Mouse (Mus musculus): ENCODE data around the gene Fbn1. TPM values are rescaled to one million over a fixed set of nuclear protein-coding genes. Genes with fewer than 3 reads are reported as not detected.

Fbn1 gene
- total and polyA plus RNA-seq, 2 experiments from 2014 or later = 1.6 to 20.1 TPM

DNA sequence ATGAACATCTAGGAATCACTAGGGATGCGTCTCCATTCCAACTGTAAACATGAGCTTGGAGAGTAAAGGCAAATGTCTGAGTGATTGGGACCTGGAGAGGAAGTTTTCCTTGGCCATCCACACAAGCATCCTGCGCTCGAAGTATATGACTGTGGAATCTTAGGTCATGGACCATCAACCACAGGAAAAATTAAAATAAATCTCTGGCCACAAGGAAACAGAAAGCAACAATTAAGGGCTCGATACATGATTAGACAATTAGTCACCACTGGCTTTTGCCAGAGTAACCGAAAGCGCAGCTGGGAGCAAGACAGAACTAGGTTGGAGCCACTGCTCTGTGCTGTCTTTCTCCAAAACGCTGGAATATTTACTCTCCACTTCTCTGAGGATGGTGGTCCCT lies 32.8 kb upstream of the Fbn1 start:
- no peaks in the 10 kb centered on the region for H3K9me3 ChIP-seq (ENCODE audit: low read length)
- no peak overlapping the region for H3K4me2 ChIP-seq (ENCODE audit: low read depth, low read length, poor library complexity, severe bottlenecking)
- no peaks in the 10 kb centered on the region for H3K4me1 ChIP-seq (ENCODE audit: insufficient read depth, low read length)
- no peak overlapping the region for H3K9ac ChIP-seq (replicated peaks; ENCODE audit: low read length, poor library complexity, severe bottlenecking)
- H3K27me3 ChIP-seq (ENCODE audit: insufficient read depth, low read length) = no peaks in the 10 kb centered on the region
- no peak overlapping the region for H3K4me3 ChIP-seq (ENCODE audit: low read depth, low read length)
- ATAC-seq (ENCODE audit: low FRiP score) = no peak
- no peak for TF ChIP-seq CTCF (IDR thresholded peaks at IDR 0.05)
- WGBS = 86% methylated on average over 7 of the region's 7 CpGs
- no peaks in the 10 kb centered on the region for H3K36me3 ChIP-seq (ENCODE audit: insufficient read depth, low read length)
- no peak for DNase-seq (ENCODE audit: low spot score)
- no peak overlapping the region for H3K27ac ChIP-seq (ENCODE audit: low read depth, low read length)

DNA sequence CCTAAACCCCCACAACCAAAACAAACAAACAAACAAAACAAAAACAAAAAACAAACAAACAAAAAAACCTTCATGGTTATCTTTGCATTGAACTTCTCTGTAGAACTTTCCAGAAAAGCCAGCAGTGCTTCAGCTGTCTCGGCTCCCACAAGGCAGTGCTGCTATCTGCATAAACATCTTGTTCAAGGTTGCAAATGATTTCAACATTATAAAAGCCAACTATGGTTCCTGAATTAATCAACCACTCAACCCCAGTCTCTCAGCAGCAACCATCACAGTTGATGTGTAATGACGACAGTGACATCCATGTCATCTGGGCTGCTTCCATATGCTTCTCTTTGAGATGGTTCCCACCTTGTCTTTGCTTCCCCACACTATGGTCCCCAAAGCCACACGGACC lies 31.8 kb upstream of the Fbn1 start:
- Histone ChIP-seq H3K36me3 (ENCODE audit: insufficient read depth, low read length) (no peaks in the 10 kb centered on the region), H3K4me3 (ENCODE audit: low read depth, low read length) (no peak overlapping the region), H3K4me2 (ENCODE audit: low read depth, low read length, poor library complexity, severe bottlenecking) (no peak overlapping the region), H3K27ac (ENCODE audit: low read depth, low read length) (no peak overlapping the region), H3K9me3 (ENCODE audit: low read length) (no peaks in the 10 kb centered on the region), H3K9ac (replicated peaks; ENCODE audit: low read length, poor library complexity, severe bottlenecking) (no peak overlapping the region), H3K4me1 (ENCODE audit: insufficient read depth, low read length) (no peaks in the 10 kb centered on the region), H3K27me3 (ENCODE audit: insufficient read depth, low read length) (no peaks in the 10 kb centered on the region)
- DNase-seq (ENCODE audit: low spot score) = no peak
- no peak for TF ChIP-seq CTCF (IDR thresholded peaks at IDR 0.05)
- 92% methylated on average over 3 of the region's 3 CpGs for WGBS
- no peak for ATAC-seq (ENCODE audit: low FRiP score)

GRCm38 (mm10) chr2:125530665-125531064 lies 22.9 kb upstream of the Fbn1 start:
- no peaks in the 10 kb centered on the region for H3K27me3 ChIP-seq (ENCODE audit: insufficient read depth, low read length)
- H3K4me3 ChIP-seq (ENCODE audit: low read depth, low read length) = no peak overlapping the region
- no peak for DNase-seq (ENCODE audit: low spot score)
- 78% methylated on average over 6 of the region's 6 CpGs for whole genome bisulfite sequencing
- H3K4me2 ChIP-seq (ENCODE audit: low read depth, low read length, poor library complexity, severe bottlenecking) = no peak overlapping the region
- no peak overlapping the region for H3K9ac ChIP-seq (replicated peaks; ENCODE audit: low read length, poor library complexity, severe bottlenecking)
- no peak overlapping the region for H3K27ac ChIP-seq (ENCODE audit: low read depth, low read length)
- no peaks in the 10 kb centered on the region for H3K36me3 ChIP-seq (ENCODE audit: insufficient read depth, low read length)
- no peak for ATAC-seq (ENCODE audit: low FRiP score)
- H3K9me3 ChIP-seq (ENCODE audit: low read length) = no peaks in the 10 kb centered on the region
- no peaks in the 10 kb centered on the region for H3K4me1 ChIP-seq (ENCODE audit: insufficient read depth, low read length)
- TF ChIP-seq CTCF (IDR thresholded peaks at IDR 0.05) = no peak

GRCm38 (mm10) chr2:125526566-125526965 lies 18.8 kb upstream of the Fbn1 start:
- no peaks in the 10 kb centered on the region for H3K27me3 ChIP-seq (ENCODE audit: insufficient read depth, low read length)
- no peak for TF ChIP-seq CTCF (IDR thresholded peaks at IDR 0.05)
- H3K4me3 ChIP-seq (ENCODE audit: low read depth, low read length) = no peak overlapping the region
- no peaks in the 10 kb centered on the region for H3K9me3 ChIP-seq (ENCODE audit: low read length)
- no peak overlapping the region for H3K4me2 ChIP-seq (ENCODE audit: low read depth, low read length, poor library complexity, severe bottlenecking)
- no peak overlapping the region for H3K27ac ChIP-seq (ENCODE audit: low read depth, low read length)
- ATAC-seq (ENCODE audit: low FRiP score) (no peak), DNase-seq (ENCODE audit: low spot score) (no peak)
- H3K4me1 ChIP-seq (ENCODE audit: insufficient read depth, low read length) = no peaks in the 10 kb centered on the region
- H3K36me3 ChIP-seq (ENCODE audit: insufficient read depth, low read length) = no peaks in the 10 kb centered on the region
- no peak overlapping the region for H3K9ac ChIP-seq (replicated peaks; ENCODE audit: low read length, poor library complexity, severe bottlenecking)
- 83% methylated on average over 5 of the region's 5 CpGs for WGBS

GRCm38 (mm10) chr2:125525484-125525883 lies 17.7 kb upstream of the Fbn1 start:
- DNase-seq (ENCODE audit: low spot score) = no peak
- Histone ChIP-seq H3K4me2 (ENCODE audit: low read depth, low read length, poor library complexity, severe bottlenecking) (no peak overlapping the region), H3K4me3 (ENCODE audit: low read depth, low read length) (no peak overlapping the region), H3K4me1 (ENCODE audit: insufficient read depth, low read length) (no peaks in the 10 kb centered on the region), H3K9ac (replicated peaks; ENCODE audit: low read length, poor library complexity, severe bottlenecking) (no peak overlapping the region), H3K27me3 (ENCODE audit: insufficient read depth, low read length) (no peaks in the 10 kb centered on the region), H3K9me3 (ENCODE audit: low read length) (no peaks in the 10 kb centered on the region), H3K36me3 (ENCODE audit: insufficient read depth, low read length) (no peaks in the 10 kb centered on the region), H3K27ac (ENCODE audit: low read depth, low read length) (no peak overlapping the region)
- ATAC-seq (ENCODE audit: low FRiP score) = no peak
- 91% methylated on average over 2 of the region's 2 CpGs for WGBS
- no peak for TF ChIP-seq CTCF (IDR thresholded peaks at IDR 0.05)

- Histone ChIP-seq H3K36me3 (ENCODE audit: insufficient read depth, low read length) (no peaks in the 10 kb centered on the region), H3K4me3 (ENCODE audit: low read depth, low read length) (no peak overlapping the region), H3K27ac (ENCODE audit: low read depth, low read length) (no peak overlapping the region), H3K4me1 (ENCODE audit: insufficient read depth, low read length) (no peaks in the 10 kb centered on the region), H3K9me3 (ENCODE audit: low read length) (no peaks in the 10 kb centered on the region), H3K9ac (replicated peaks; ENCODE audit: low read length, poor library complexity, severe bottlenecking) (no peak overlapping the region), H3K4me2 (ENCODE audit: low read depth, low read length, poor library complexity, severe bottlenecking) (no peak overlapping the region), H3K27me3 (ENCODE audit: insufficient read depth, low read length) (no peaks in the 10 kb centered on the region)
- no peak for TF ChIP-seq CTCF (IDR thresholded peaks at IDR 0.05)
- 47% methylated on average over 4 of the region's 4 CpGs for WGBS
- DNase-seq (ENCODE audit: low spot score) (no peak), ATAC-seq (ENCODE audit: low FRiP score) (no peak)
These were observed 8.8 kb upstream of the Fbn1 start for GRCm38 (mm10) chr2:125516594-125516993.

All from midbrain, postnatal 0 days (tissue).